Mouse (Mus musculus) lung, adult 2 months (tissue): ENCODE data around the gene Drg1.

Experiments used
- CTCF ChIP-seq: fragments of 200-500 bp; IDR thresholded peaks from 2 replicates; pipeline ENCODE4 v1.5.1; 2011; ENCODE audit warnings: mild to moderate bottlenecking, low read length, control low read depth; ENCODE audit not compliant: insufficient read depth
- POLR2A ChIP-seq: fragments of 200-500 bp; IDR thresholded peaks from 2 replicates; pipeline ENCODE4 v1.6.1; 2011; ENCODE audit warnings: low read depth, mild to moderate bottlenecking, control low read depth, low read length, borderline replicate concordance; ENCODE audit errors: extremely low read depth

GRCm38 (mm10) chr11:3202781-3203441 lies 63.3 kb downstream of the Drg1 start:
- TF ChIP-seq POLR2A (no peak), CTCF (no peak)
